Mouse (Mus musculus) lung, postnatal 0 days (tissue): ENCODE results near the gene Eid2b. TPM values are rescaled to one million over a fixed set of nuclear protein-coding genes. Genes with fewer than 3 reads are reported as not detected.
A peak's percentile ranks its signal among the peaks of the same experiment; 100 is the strongest.

Source experiments
- ATAC-seq: fragments of 200-750 bp; cut with Nextera tagmentation; 2 replicates; pipeline ENCODE4 v1.8.0; 2017; ENCODE audit warnings: moderate library complexity
- DNase-seq: peaks from one replicate; pipeline ENCODE4 v3.0.0-alpha.2; 2016; ENCODE audit warnings: low spot score
- H3K27ac ChIP-seq: fragments of 300-500 bp; sonication (generic); 2 replicates; pipeline ENCODE4 v1.5.1; 2014; ENCODE audit warnings: antibody characterized with exemption, mild to moderate bottlenecking, low read length, mixed read lengths
- H3K27me3 ChIP-seq: fragments of 300-500 bp; sonication (generic); replicated peaks from 2 replicates; pipeline ENCODE4 v1.6.1; 2014; ENCODE audit warnings: low read length, mixed read lengths; ENCODE audit not compliant: insufficient read depth
- H3K36me3 ChIP-seq: fragments of 300-500 bp; sonication (generic); 2 replicates; pipeline ENCODE4 v1.6.1; 2014; ENCODE audit warnings: low read length, mixed read lengths; ENCODE audit not compliant: insufficient read depth
- H3K4me1 ChIP-seq: fragments of 300-500 bp; sonication (generic); 2 replicates; pipeline ENCODE4 v1.6.1; 2014; ENCODE audit warnings: antibody characterized with exemption, low read depth, low read length, mixed read lengths; ENCODE audit not compliant: insufficient read depth
- H3K4me2 ChIP-seq: fragments of 300-500 bp; sonication (generic); replicated peaks from 2 replicates; pipeline ENCODE4 v1.6.1; 2014; ENCODE audit warnings: low read depth, mild to moderate bottlenecking, low read length, moderate library complexity, mixed read lengths
- H3K4me3 ChIP-seq: fragments of 300-500 bp; sonication (generic); 2 replicates; pipeline ENCODE4 v1.5.1; 2014; ENCODE audit warnings: low read depth, low read length
- H3K9ac ChIP-seq: fragments of 300-500 bp; sonication (generic); replicated peaks from 2 replicates; pipeline ENCODE4 v1.6.1; 2014; ENCODE audit warnings: low read depth, mild to moderate bottlenecking
- H3K9me3 ChIP-seq: fragments of 300-500 bp; sonication (generic); 2 replicates; pipeline ENCODE4 v1.6.1; 2016; ENCODE audit warnings: low read length, mixed read lengths
- CTCF ChIP-seq: IDR thresholded peaks from 2 replicates; pipeline ENCODE4 v1.5.1; 2016; ENCODE audit warnings: antibody characterized with exemption, mild to moderate bottlenecking
- EP300 ChIP-seq: IDR thresholded peaks from 2 replicates; pipeline ENCODE4 v1.6.1; 2016; ENCODE audit warnings: antibody characterized with exemption, mild to moderate bottlenecking, control low read depth
- WGBS: fragments of 180-500 bp; shearing (Covaris S2); extraction: QIAGEN DNeasy Blood & Tissue Kit; methylation state at CpG from one replicate; pipeline ENCODE4 v1.1.7; 2014; 5-methylcytosine and 5-hydroxymethylcytosine counted together
- polyA plus RNA-seq: library from polyadenylated mRNA; unstranded; fragments of >200 nt; fragmentation: Nextera tagmentation; extraction: Ambion mirVana; gene quantifications from 2 replicates; pipeline ENCODE4 v1.2.1, GENCODE M21; 2015

Gene Eid2b
- polyA plus RNA-seq, 1 experiment from 2014 or later, result 12.9 TPM

- ATAC-seq (peak; percentile 63), DNase-seq (peak; percentile 49)
- no peaks in the 10 kb centered on the region for H3K36me3 ChIP-seq
- H3K4me3 ChIP-seq, result peak overlapping the region; percentile 38
- H3K9me3 ChIP-seq, result no peaks in the 10 kb centered on the region
- no peak for TF ChIP-seq CTCF
- TF ChIP-seq EP300, result no peak
- peaks cover 47% of the 10 kb centered on the region for H3K27me3 ChIP-seq
- no peaks in the 10 kb centered on the region; the same call in 1 of the 2 replicates for H3K4me1 ChIP-seq
- H3K27ac ChIP-seq, result no peak overlapping the region
- no peak overlapping the region for H3K9ac ChIP-seq
- peak overlapping the region; percentile 57 for H3K4me2 ChIP-seq
- WGBS, result 8% methylated on average over 56 of the region's 63 CpGs
Measured at GRCm38 (mm10) chr7:28294481-28294880, 16.9 kb downstream of the Eid2b start.

- H3K4me2 ChIP-seq, result no peak overlapping the region
- no peaks in the 10 kb centered on the region for H3K9me3 ChIP-seq
- H3K4me1 ChIP-seq, result no peaks in the 10 kb centered on the region; the same call in 1 of the 2 replicates
- DNase-seq (peak; percentile 83), ATAC-seq (no peak)
- H3K9ac ChIP-seq, result no peak overlapping the region
- H3K36me3 ChIP-seq, result no peaks in the 10 kb centered on the region
- H3K27ac ChIP-seq, result no peak overlapping the region
- no peak overlapping the region for H3K4me3 ChIP-seq
- TF ChIP-seq EP300 (no peak), CTCF (peak; percentile 80)
- 27% methylated on average over 43 of the region's 43 CpGs for WGBS
- H3K27me3 ChIP-seq, result peaks cover 42% of the 10 kb centered on the region; the same call in 1 of the 2 replicates
Measured at GRCm38 (mm10) chr7:28298837-28299625, 21.5 kb downstream of the Eid2b start.

- Histone ChIP-seq H3K27ac (no peak within 1 kb of the TSS), H3K4me1 (no peaks in the 10 kb centered on the region; the same call in 1 of the 2 replicates), H3K4me3 (peak within 1 kb of the TSS; percentile 15; the same call in 1 of the 2 replicates), H3K9ac (no peak within 1 kb of the TSS), H3K27me3 (peaks cover 30% of the 10 kb centered on the region; the same call in 1 of the 2 replicates), H3K9me3 (no peaks in the 10 kb centered on the region), H3K36me3 (0 out of 2 replicates have a peak, but pooled peaks cover 5% of the 10 kb centered on the region), H3K4me2 (peak within 1 kb of the TSS; percentile 27)
- 2% methylated on average over 30 of the region's 30 CpGs for WGBS
- no peak for TF ChIP-seq EP300
- peak; percentile 74 for TF ChIP-seq CTCF
- ATAC-seq, result peak; percentile 58
- DNase-seq, result peak; percentile 61
Measured at GRCm38 (mm10) chr7:28301616-28302433, 24.3 kb downstream of the Eid2b start, which contains the start of gene Dll3. Gene Dll3 (minus strand): TSS chr7:28302238.

- TF ChIP-seq CTCF, result no peak
- TF ChIP-seq EP300, result no peak
- DNase-seq (no peak), ATAC-seq (no peak)
- WGBS, result 90% methylated on average over 10 of the region's 10 CpGs
- no peak overlapping the region for H3K4me3 ChIP-seq
- no peak overlapping the region for H3K27ac ChIP-seq
- peaks cover 8% of the 10 kb centered on the region; the same call in 1 of the 2 replicates for H3K27me3 ChIP-seq
- H3K4me1 ChIP-seq, result no peaks in the 10 kb centered on the region
- H3K9me3 ChIP-seq, result no peaks in the 10 kb centered on the region
- no peak overlapping the region for H3K4me2 ChIP-seq
- H3K36me3 ChIP-seq, result 0 out of 2 replicates have a peak, but pooled peaks cover 12% of the 10 kb centered on the region
- H3K9ac ChIP-seq, result no peak overlapping the region
Measured at GRCm38 (mm10) chr7:28305641-28306040, 28.1 kb downstream of the Eid2b start.

GRCm38 (mm10) chr7:28306216-28306615, 28.7 kb downstream of the Eid2b start:
- H3K9ac ChIP-seq, result no peak overlapping the region
- H3K27ac ChIP-seq, result no peak overlapping the region
- 96% methylated on average over 8 of the region's 8 CpGs for WGBS
- DNase-seq, result no peak
- no peak for TF ChIP-seq EP300
- H3K9me3 ChIP-seq, result no peaks in the 10 kb centered on the region
- no peak overlapping the region for H3K4me2 ChIP-seq
- no peak for ATAC-seq
- H3K36me3 ChIP-seq, result 0 out of 2 replicates have a peak, but pooled peaks cover 12% of the 10 kb centered on the region
- H3K4me3 ChIP-seq, result no peak overlapping the region
- peaks cover 2% of the 10 kb centered on the region; the same call in 1 of the 2 replicates for H3K27me3 ChIP-seq
- no peaks in the 10 kb centered on the region; the same call in 1 of the 2 replicates for H3K4me1 ChIP-seq

GRCm38 (mm10) chr7:28309737-28310136, 32.2 kb downstream of the Eid2b start:
- Histone ChIP-seq H3K4me3 (no peak overlapping the region), H3K4me1 (no peaks in the 10 kb centered on the region; the same call in 1 of the 2 replicates), H3K27ac (no peak overlapping the region), H3K36me3 (0 out of 2 replicates have a peak, but pooled peaks cover 14% of the 10 kb centered on the region), H3K9ac (no peak overlapping the region), H3K9me3 (no peaks in the 10 kb centered on the region), H3K27me3 (no peaks in the 10 kb centered on the region), H3K4me2 (no peak overlapping the region)
- no peak for TF ChIP-seq EP300
- no peak for TF ChIP-seq CTCF
- DNase-seq (no peak), ATAC-seq (no peak)
- 67% methylated on average over 9 of the region's 9 CpGs for WGBS
